Mouse (Mus musculus): Measurements from ENCODE around the gene Crct1. TPM values are rescaled to one million over a fixed set of nuclear protein-coding genes. Genes with fewer than 3 reads are reported as not detected.

Crct1 gene
- total and polyA plus RNA-seq, 3 experiments, result not detected

DNA sequence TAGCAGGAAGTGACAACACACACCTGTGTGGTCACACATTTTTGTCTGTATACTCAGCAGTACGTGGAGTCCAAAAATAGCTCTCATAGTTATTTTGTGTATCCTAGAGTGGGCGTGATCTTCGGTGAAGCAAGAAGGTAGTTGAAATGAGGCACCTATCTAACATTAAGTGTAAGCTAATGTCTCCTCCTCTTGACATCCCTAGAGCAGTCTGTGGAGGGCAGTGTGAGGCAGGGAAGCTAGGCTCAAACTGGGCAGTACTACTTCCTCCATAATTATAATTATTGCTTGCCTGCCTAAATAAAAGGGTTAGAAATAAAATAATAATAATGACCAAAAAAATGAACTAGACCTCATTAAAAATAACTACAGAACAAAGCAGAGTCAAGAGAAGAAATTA, 14.9 kb downstream of the Crct1 start:
- H3K36me3 ChIP-seq (ENCODE audit: control insufficient read depth in 1 of 2, insufficient read depth in 2 of 2, low read length in 2 of 2), result no peaks in the 10 kb centered on the region
- H3K4me3 ChIP-seq (ENCODE audit: control insufficient read depth in 1 of 2, insufficient read depth in 1 of 2, low read depth in 2 of 2, low read length in 2 of 2), result no peak overlapping the region
- no peaks in the 10 kb centered on the region for H3K4me1 ChIP-seq (ENCODE audit: control insufficient read depth in 1 of 2, insufficient read depth in 2 of 2, low read length in 2 of 2)
- TF ChIP-seq ZMIZ1 (IDR thresholded peaks at IDR 0.05; ENCODE audit: low read depth, low read length) (no peak), MYC (IDR thresholded peaks at IDR 0.05; ENCODE audit: low read depth, low read length) (no peak), ZKSCAN1 (IDR thresholded peaks at IDR 0.05; ENCODE audit: low read depth, low read length) (no peak)
- no peaks in the 10 kb centered on the region for H3K9me3 ChIP-seq (replicated peaks; ENCODE audit: insufficient read depth, low read length)
- H3K9ac ChIP-seq (ENCODE audit: control insufficient read depth, low read depth, low read length, poor library complexity, severe bottlenecking), result no peak overlapping the region
- no peaks in the 10 kb centered on the region for H3K79me2 ChIP-seq (ENCODE audit: control insufficient read depth, insufficient read depth, low read length, poor library complexity)
- no peaks in the 10 kb centered on the region for H3K27me3 ChIP-seq (ENCODE audit: control insufficient read depth in 1 of 2, insufficient read depth in 2 of 2, low read length in 2 of 2)
- no peak overlapping the region for H3K27ac ChIP-seq (ENCODE audit: control insufficient read depth, low read depth, low read length)
- DNase-seq (ENCODE audit: low read depth, low spot score), result no peak

DNA sequence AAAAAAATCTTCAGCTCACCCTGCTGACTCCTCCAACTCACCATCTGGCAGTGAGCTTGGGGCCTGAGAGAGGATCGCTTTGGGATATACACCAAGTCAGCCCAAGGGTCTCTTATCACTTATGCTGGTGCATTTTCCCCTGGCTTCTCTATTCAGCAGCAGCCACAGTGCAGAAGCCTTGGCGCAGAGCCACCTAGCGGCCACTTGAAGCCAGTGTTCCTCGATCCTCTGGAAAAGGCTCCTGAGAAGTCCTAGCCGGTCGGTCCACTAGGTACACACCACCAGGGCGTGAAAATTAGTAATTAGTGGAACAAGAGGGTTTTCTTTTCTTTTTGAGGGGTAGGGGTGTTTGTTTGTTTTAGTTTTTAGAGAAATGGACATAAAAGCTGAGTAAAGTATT, 16.8 kb downstream of the Crct1 start:
- TF ChIP-seq ZNF384 (IDR thresholded peaks at IDR 0.05; ENCODE audit: low read depth, low read length) (no peak), KAT2A (conservative IDR thresholded peaks at IDR 0.05; ENCODE audit: low read depth, low read length) (no peak), ZC3H11A (IDR thresholded peaks at IDR 0.05; ENCODE audit: low read depth, low read length) (0 out of 2 replicates have a peak, but pooled peaks have one; percentile 6), MAZ (IDR thresholded peaks at IDR 0.05; ENCODE audit: low read depth, low read length) (no peak), CTCF (IDR thresholded peaks at IDR 0.05 in 2 of 3, conservative IDR thresholded peaks at IDR 0.05 in 1 of 3; ENCODE audit: control insufficient read depth in 1 of 3, insufficient read depth in 1 of 3, low read depth in 2 of 3, low read length in 3 of 3, poor library complexity in 1 of 3, severe bottlenecking in 1 of 3) (peak; percentile 49 to 90 (median 68)), SMC3 (IDR thresholded peaks at IDR 0.05; ENCODE audit: low read depth, low read length) (peak; percentile 63), ETS1 (IDR thresholded peaks at IDR 0.05; ENCODE audit: low read depth, low read length) (no peak), RAD21 (IDR thresholded peaks at IDR 0.05; ENCODE audit: low read depth, low read length) (peak; percentile 36), TAL1 (IDR thresholded peaks at IDR 0.05; ENCODE audit: low read length) (no peak), NELFE (IDR thresholded peaks at IDR 0.05; ENCODE audit: low read depth, low read length) (no peak)
- H3K36me3 ChIP-seq (ENCODE audit: control insufficient read depth in 1 of 2, insufficient read depth in 2 of 2, low read length in 2 of 2), result no peaks in the 10 kb centered on the region
- H3K4me3 ChIP-seq (ENCODE audit: control insufficient read depth in 1 of 2, insufficient read depth in 1 of 2, low read depth in 2 of 2, low read length in 2 of 2), result no peak overlapping the region
- no peaks in the 10 kb centered on the region for H3K27me3 ChIP-seq (ENCODE audit: control insufficient read depth in 1 of 2, insufficient read depth in 2 of 2, low read length in 2 of 2)
- peak; percentile 54 for DNase-seq (ENCODE audit: low read depth, low spot score)
- H3K27ac ChIP-seq (ENCODE audit: control insufficient read depth, low read depth, low read length), result no peak overlapping the region
- H3K79me2 ChIP-seq (ENCODE audit: control insufficient read depth, insufficient read depth, low read length, poor library complexity), result no peaks in the 10 kb centered on the region
- H3K9me3 ChIP-seq (replicated peaks; ENCODE audit: insufficient read depth, low read length), result no peaks in the 10 kb centered on the region
- no peak overlapping the region for H3K9ac ChIP-seq (ENCODE audit: control insufficient read depth, low read depth, low read length, poor library complexity, severe bottlenecking)
- H3K4me1 ChIP-seq (ENCODE audit: control insufficient read depth in 1 of 2, insufficient read depth in 2 of 2, low read length in 2 of 2), result no peaks in the 10 kb centered on the region

DNA sequence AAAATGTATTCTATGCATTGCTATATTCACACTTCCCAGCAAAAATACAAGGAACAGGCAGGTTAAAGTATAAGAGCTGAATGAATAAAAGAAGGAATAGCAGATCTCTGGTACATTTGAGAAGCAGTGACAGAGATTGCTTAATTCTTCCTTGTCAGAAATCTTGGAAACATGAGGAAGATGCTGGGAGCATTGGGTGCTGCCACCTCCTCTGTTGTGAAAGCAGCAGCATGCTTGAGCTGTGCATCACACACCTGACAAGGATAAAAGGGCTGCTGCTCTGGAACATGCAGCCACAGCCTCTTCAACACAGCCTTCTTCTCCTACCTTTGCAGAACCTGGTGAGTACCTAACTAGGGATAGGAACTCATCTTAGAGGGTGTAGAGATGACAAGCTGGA, 23.6 kb downstream of the Crct1 start, which contains the start of gene Lce3f:
Gene Lce3f (plus strand): TSS at position 301 of the 400 bp plus-strand sequence.
- no peak for DNase-seq (ENCODE audit: low read depth, low spot score)
- Histone ChIP-seq H3K79me2 (ENCODE audit: control insufficient read depth, insufficient read depth, low read length, poor library complexity) (no peaks in the 10 kb centered on the region), H3K36me3 (ENCODE audit: control insufficient read depth in 1 of 2, insufficient read depth in 2 of 2, low read length in 2 of 2) (no peaks in the 10 kb centered on the region), H3K9me3 (replicated peaks; ENCODE audit: insufficient read depth, low read length) (no peaks in the 10 kb centered on the region), H3K4me3 (ENCODE audit: control insufficient read depth in 1 of 2, insufficient read depth in 1 of 2, low read depth in 2 of 2, low read length in 2 of 2) (no peak within 1 kb of the TSS), H3K27me3 (ENCODE audit: control insufficient read depth in 1 of 2, insufficient read depth in 2 of 2, low read length in 2 of 2) (no peaks in the 10 kb centered on the region), H3K9ac (ENCODE audit: control insufficient read depth, low read depth, low read length, poor library complexity, severe bottlenecking) (no peak within 1 kb of the TSS), H3K27ac (ENCODE audit: control insufficient read depth, low read depth, low read length) (no peak within 1 kb of the TSS), H3K4me1 (ENCODE audit: control insufficient read depth in 1 of 2, insufficient read depth in 2 of 2, low read length in 2 of 2) (no peaks in the 10 kb centered on the region)
- TF ChIP-seq ZMIZ1 (IDR thresholded peaks at IDR 0.05; ENCODE audit: low read depth, low read length), result no peak
- TF ChIP-seq UBTF (IDR thresholded peaks at IDR 0.05; ENCODE audit: borderline replicate concordance, insufficient read depth, low read depth, low read length), result no peak
- no peak for TF ChIP-seq CHD2 (IDR thresholded peaks at IDR 0.05; ENCODE audit: low read length)
- TF ChIP-seq MYC (IDR thresholded peaks at IDR 0.05; ENCODE audit: low read depth, low read length), result no peak
- TF ChIP-seq MXI1 (IDR thresholded peaks at IDR 0.05; ENCODE audit: low read depth, low read length), result no peak
- TF ChIP-seq USF2 (IDR thresholded peaks at IDR 0.05; ENCODE audit: borderline replicate concordance in 1 of 2, insufficient read depth in 1 of 2, low read depth in 1 of 2, low read length in 2 of 2), result no peak
- TF ChIP-seq ZNF384 (IDR thresholded peaks at IDR 0.05; ENCODE audit: low read depth, low read length), result no peak
- no peak for TF ChIP-seq MEF2A (IDR thresholded peaks at IDR 0.05; ENCODE audit: extremely low read depth, insufficient replicate concordance, low read depth, low read length, poor library complexity, severe bottlenecking)
- TF ChIP-seq CHD1 (IDR thresholded peaks at IDR 0.05; ENCODE audit: low read depth, low read length), result no peak
- no peak for TF ChIP-seq GATA1 (IDR thresholded peaks at IDR 0.05; ENCODE audit: low read depth, low read length)
- no peak for TF ChIP-seq KAT2A (conservative IDR thresholded peaks at IDR 0.05; ENCODE audit: low read depth, low read length)
- no peak for TF ChIP-seq JUND (IDR thresholded peaks at IDR 0.05; ENCODE audit: low read depth, low read length)
- no peak for TF ChIP-seq TBP (IDR thresholded peaks at IDR 0.05; ENCODE audit: low read depth, low read length)
- no peak for TF ChIP-seq NRF1 (IDR thresholded peaks at IDR 0.05; ENCODE audit: insufficient read depth, low read depth, low read length, poor library complexity, severe bottlenecking)
- TF ChIP-seq POLR2A (IDR thresholded peaks at IDR 0.05; ENCODE audit: control insufficient read depth in 1 of 2, insufficient read depth in 1 of 2, low read depth in 1 of 2, low read length in 2 of 2, poor library complexity in 1 of 2), result no peak
- TF ChIP-seq BHLHE40 (IDR thresholded peaks at IDR 0.05; ENCODE audit: borderline replicate concordance, low read depth, low read length), result no peak
- no peak for TF ChIP-seq ZKSCAN1 (IDR thresholded peaks at IDR 0.05; ENCODE audit: low read depth, low read length)
- TF ChIP-seq USF1 (IDR thresholded peaks at IDR 0.05; ENCODE audit: low read depth, low read length), result no peak
